Mouse (Mus musculus): ENCODE measurements around the gene Eif3i. TPM values are rescaled to one million over a fixed set of nuclear protein-coding genes. Genes with fewer than 3 reads are reported as not detected.
A peak's percentile ranks its signal among the peaks of the same experiment; 100 is the strongest.

Eif3i gene
- polyA plus RNA-seq (2015; fragmentation: Nextera tagmentation; extraction: Ambion mirVana): 270 and 281 TPM in 2 replicates

DNA sequence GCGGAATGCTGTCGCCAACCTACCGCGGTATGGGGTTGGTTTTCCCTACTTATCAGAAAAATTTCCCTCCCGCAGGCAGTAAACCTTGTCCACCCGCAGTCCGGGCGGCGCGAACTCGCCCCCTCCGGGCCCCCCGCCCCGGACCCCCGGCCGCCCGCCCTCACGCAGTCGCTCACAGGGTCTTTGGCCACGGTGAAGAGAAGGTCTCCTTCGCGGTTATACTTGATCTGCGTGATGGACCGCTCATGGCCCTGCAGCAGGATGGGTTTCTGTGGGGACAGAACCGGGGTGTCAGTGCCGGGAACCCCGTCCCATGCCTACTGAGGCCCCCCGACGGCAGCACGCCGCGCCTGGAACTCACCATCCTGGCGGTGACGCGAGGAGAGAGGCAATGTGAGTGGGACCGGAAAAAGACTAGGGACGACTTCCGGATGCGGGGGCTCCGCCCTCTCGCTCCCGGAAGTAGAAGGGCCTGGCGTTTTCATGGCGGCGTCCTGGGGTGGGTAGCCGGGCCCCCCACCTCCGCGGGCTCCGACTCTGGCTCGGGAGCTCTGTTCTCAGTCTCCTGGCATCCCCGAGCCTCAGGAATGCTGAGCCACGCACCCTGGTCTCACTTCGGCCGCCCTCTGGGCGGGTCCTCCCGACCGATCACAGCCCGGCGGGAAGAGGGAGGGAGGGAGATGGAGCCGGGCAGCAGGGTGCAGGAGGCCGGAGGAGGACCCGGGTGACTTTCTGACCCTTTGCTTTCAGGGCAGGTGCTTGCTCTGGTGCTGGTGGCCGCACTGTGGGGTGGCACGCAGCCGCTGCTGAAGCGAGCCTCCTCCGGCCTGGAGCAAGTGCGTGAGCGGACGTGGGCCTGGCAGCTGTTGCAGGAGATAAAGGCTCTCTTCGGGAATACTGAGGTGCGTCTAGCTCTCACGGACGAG is at the start of gene Eif3i, which contains the start of gene Tmem234:
Eif3i (minus strand) TSS at position 416 of the 926 bp plus-strand sequence.
Tmem234 (plus strand) TSS at position 436 of the 926 bp plus-strand sequence.
- WGBS: under 1% methylated on average over 74 of the region's 74 CpGs
- Histone ChIP-seq H3K9me3 (no peaks in the 10 kb centered on the region), H3K27ac (peak within 1 kb of the TSS; percentile 78), H3K4me1 (replicated peaks) (peaks cover 23% of the 10 kb centered on the region), H3K4me2 (replicated peaks) (peak within 1 kb of the TSS; percentile 72), H3K4me3 (replicated peaks) (peak within 1 kb of the TSS; percentile 89), H3K36me3 (peaks cover 9% of the 10 kb centered on the region), H3K27me3 (replicated peaks) (no peaks in the 10 kb centered on the region), H3K9ac (peak within 1 kb of the TSS; percentile 90)
- peak; percentile 95 for ATAC-seq

DNA sequence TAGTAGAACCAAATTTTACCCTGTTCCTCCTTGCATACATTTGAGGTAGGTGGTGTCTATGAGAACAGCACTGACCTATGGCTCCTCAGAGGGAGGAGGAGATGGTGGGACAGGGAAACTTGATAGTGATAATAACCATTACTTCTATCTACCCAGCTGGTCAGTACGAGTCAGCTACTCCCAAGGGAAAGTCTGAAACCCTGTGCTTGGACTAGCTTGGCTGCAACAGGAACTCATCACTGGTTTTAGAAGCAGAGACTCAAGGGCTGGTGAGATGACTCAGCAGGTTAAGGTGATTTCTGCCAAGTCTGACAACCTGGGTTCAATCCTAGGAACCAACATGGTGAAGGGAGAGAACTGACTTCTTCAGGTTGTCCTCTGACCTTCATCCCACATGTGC is 48.2 kb upstream of the Eif3i start:
- Histone ChIP-seq H3K27ac (no peak overlapping the region), H3K4me1 (replicated peaks) (no peaks in the 10 kb centered on the region), H3K9me3 (no peaks in the 10 kb centered on the region), H3K27me3 (replicated peaks) (no peaks in the 10 kb centered on the region), H3K36me3 (peaks cover 46% of the 10 kb centered on the region), H3K4me2 (replicated peaks) (no peak overlapping the region), H3K9ac (no peak overlapping the region), H3K4me3 (replicated peaks) (no peak overlapping the region)
- 83% methylated on average over 1 of the region's 1 CpGs for WGBS
- no peak for ATAC-seq

DNA sequence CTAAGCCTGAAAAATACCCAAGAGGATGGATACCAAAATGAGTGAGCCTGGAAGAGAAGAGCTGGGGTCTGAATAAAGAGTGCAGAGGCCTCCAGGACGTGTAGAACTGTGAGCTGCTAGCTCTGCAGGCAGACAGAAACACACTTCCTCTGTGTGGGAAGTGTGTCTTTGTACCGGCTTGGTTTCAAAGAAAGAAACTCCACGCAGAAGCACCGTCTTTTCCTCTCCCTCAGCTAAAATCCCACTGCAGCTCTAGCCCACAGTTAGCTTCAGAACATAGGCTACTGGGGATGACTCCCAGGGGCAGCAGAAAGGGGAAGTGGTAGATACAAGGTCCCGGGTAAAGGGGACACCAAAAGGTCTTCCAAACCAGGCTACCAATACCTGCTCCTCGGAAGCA is 44.8 kb upstream of the Eif3i start:
- no peak overlapping the region for H3K4me2 ChIP-seq (replicated peaks)
- no peak overlapping the region for H3K27ac ChIP-seq
- 0 out of 2 replicates have a peak, but pooled peaks cover 2% of the 10 kb centered on the region for H3K4me1 ChIP-seq (replicated peaks)
- no peaks in the 10 kb centered on the region for H3K9me3 ChIP-seq
- no peak overlapping the region for H3K4me3 ChIP-seq (replicated peaks)
- H3K36me3 ChIP-seq: peaks cover 33% of the 10 kb centered on the region
- no peaks in the 10 kb centered on the region for H3K27me3 ChIP-seq (replicated peaks)
- 91% methylated on average over 6 of the region's 6 CpGs for WGBS
- H3K9ac ChIP-seq: no peak overlapping the region
- ATAC-seq: no peak

DNA sequence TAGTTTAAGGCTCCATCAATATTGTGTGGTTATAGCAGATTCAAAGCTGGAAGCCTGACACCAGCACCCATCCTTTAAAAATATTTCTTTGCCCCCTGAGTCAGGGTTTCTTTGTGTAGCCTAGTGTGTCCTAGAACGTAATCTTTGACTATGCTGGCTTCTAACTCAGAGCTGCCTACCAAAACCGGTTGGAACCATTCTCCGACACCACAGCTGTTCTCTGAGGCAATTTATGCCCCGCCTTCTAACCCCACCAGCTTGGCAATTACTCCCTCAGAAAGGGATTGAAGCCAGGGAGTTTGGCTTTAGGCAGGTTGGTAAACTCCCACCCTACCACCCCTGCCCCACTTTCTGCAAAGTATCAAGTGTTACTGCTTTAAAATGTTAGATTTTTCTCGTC is 41.3 kb upstream of the Eif3i start:
- H3K36me3 ChIP-seq: peaks cover 23% of the 10 kb centered on the region
- no peak for ATAC-seq
- H3K27ac ChIP-seq: no peak overlapping the region
- H3K9ac ChIP-seq: no peak overlapping the region
- peaks cover 11% of the 10 kb centered on the region for H3K4me1 ChIP-seq (replicated peaks)
- H3K4me3 ChIP-seq (replicated peaks): no peak overlapping the region
- H3K4me2 ChIP-seq (replicated peaks): peak overlapping the region; percentile 69; the same call in 1 of the 2 replicates
- H3K9me3 ChIP-seq: no peaks in the 10 kb centered on the region
- 41% methylated on average over 5 of the region's 5 CpGs for WGBS
- no peaks in the 10 kb centered on the region for H3K27me3 ChIP-seq (replicated peaks)

DNA sequence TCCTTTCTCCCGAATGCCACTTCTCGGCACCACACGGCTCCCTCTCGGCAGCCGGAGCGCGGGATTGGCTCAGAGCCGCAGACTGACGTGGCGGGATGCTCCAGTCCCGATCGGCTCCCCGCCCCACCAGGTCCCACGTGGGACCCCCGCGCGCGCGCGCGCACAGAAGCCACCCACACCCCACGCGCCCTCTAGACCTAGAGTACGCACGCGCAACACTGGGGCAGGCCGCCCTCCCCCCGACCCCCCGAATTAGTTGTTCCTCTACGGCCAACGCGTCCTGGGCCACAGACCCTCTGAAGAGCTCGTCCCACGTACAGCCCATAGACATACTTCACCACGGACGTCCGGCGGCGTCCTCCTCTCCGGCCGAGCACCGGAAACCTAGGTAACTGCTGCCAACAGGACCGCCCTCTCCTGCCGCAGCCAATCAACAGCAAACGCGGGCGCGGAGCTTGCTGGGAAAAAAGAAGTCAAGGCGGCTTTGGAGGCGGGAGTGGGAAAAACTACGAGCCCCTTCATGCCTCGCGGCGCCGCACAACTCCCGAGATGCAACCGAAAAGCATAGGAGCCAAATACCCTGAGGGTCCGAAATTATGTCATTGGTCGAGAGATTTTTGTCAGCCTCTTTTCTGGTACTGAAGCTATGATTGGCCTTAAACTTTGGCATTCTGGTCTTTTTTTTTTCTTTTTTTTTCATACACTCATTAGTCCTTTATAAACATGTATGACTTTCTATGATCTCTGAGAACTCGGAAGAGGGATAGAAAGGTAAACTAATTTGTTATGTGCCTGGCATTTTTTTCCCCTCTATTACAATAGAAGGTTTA is 40.4 kb upstream of the Eif3i start, which contains the start of gene Txlna:
Txlna (minus strand) TSS at position 428 of the 830 bp plus-strand sequence.
- H3K9ac ChIP-seq: peak within 1 kb of the TSS; percentile 60
- H3K36me3 ChIP-seq: peaks cover 21% of the 10 kb centered on the region
- H3K4me1 ChIP-seq (replicated peaks): peaks cover 11% of the 10 kb centered on the region

DNA sequence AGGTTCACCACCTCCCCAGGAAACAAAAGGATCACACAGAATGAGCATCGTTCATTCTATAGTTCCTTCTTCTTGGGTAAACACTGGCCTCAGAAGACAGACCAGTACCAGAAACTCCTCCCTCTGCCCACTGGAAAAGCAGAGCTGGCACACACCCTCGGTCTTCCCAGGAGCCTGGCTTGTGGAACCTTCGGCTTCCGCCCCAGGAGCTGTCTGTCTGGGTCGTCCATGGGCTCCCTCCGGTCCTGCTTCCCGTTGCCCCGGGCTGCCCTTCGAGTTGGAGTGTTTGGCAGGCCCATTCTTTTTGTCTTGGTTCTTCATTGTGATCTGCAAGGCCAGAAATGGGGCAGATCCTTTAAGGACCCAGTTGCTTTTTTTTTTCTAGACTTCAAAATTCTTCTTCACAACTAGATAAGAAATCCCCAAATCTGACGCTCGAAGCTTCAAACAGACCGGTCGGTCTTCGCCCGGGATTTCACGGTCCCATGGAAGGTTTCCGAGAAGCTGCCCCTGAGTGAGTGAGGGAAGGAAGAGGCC is 39.7 kb upstream of the Eif3i start:
- peak overlapping the region; percentile 94 for H3K27ac ChIP-seq
- peak overlapping the region; percentile 60 for H3K9ac ChIP-seq
- H3K9me3 ChIP-seq: no peaks in the 10 kb centered on the region
- peaks cover 11% of the 10 kb centered on the region for H3K4me1 ChIP-seq (replicated peaks)
- WGBS: 2% methylated on average over 17 of the region's 17 CpGs
- H3K4me2 ChIP-seq (replicated peaks): peak overlapping the region; percentile 69
- no peaks in the 10 kb centered on the region for H3K27me3 ChIP-seq (replicated peaks)
- ATAC-seq: peak; percentile 44
- H3K36me3 ChIP-seq: peaks cover 16% of the 10 kb centered on the region
- peak overlapping the region; percentile 69 for H3K4me3 ChIP-seq (replicated peaks)

More for the DNA sequence above, 40.4 kb upstream of the Eif3i start, which contains the start of gene Txlna:
- peak within 1 kb of the TSS; percentile 69 for H3K4me3 ChIP-seq (replicated peaks)
- WGBS: under 1% methylated on average over 60 of the region's 60 CpGs
- no peaks in the 10 kb centered on the region for H3K27me3 ChIP-seq (replicated peaks)
- ATAC-seq: peak; percentile 97
- H3K27ac ChIP-seq: peak within 1 kb of the TSS; percentile 94
- H3K4me2 ChIP-seq (replicated peaks): peak within 1 kb of the TSS; percentile 69
- no peaks in the 10 kb centered on the region for H3K9me3 ChIP-seq

DNA sequence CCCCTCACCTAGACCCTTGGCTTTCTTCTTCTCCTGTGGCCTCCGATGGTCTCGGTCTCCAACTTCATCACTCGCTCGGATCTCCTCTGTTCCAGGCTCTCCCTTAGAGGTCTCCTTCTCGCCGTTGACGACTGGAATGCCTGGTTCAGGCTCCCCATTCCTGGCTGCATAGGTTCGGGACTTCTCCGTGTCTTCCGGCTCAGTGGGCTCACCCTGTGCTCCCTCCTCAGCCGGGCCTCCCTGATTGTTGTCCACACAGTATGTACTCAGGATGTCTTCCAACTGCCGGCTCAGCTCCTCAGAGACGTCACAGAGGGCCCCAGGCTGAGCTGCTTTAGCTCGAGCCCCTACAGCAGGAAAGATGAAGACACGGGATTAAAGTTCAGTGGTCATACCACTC is 38.8 kb upstream of the Eif3i start:
- Histone ChIP-seq H3K9ac (no peak overlapping the region), H3K9me3 (no peaks in the 10 kb centered on the region), H3K27me3 (replicated peaks) (no peaks in the 10 kb centered on the region), H3K4me2 (replicated peaks) (peak overlapping the region; percentile 69), H3K36me3 (peaks cover 25% of the 10 kb centered on the region), H3K4me1 (replicated peaks) (peaks cover 11% of the 10 kb centered on the region), H3K27ac (no peak overlapping the region), H3K4me3 (replicated peaks) (no peak overlapping the region)
- ATAC-seq: no peak
- WGBS: 85% methylated on average over 15 of the region's 15 CpGs

DNA sequence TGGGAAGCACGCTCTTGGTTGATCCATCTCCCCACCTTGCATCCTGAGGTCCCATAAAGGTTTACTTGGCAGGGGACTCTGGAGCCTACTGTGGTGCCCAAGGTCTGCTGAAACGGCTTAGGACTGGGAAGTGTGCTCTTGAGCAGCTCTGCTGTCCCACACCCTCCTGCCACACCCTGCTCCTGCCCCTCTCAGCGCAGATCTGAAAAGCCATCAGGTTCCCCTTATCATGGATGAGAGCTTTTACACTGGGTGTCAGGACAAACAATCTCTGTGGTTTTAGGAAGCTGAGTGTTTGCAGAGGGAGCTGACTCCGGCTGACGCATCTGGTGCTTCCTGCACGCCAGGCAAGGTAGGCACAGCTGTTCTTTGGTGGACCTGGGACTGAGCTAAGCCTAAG is 33.4 kb upstream of the Eif3i start:
- no peak overlapping the region for H3K4me2 ChIP-seq (replicated peaks)
- peaks cover 1% of the 10 kb centered on the region; the same call in 1 of the 2 replicates for H3K4me1 ChIP-seq (replicated peaks)
- no peak for ATAC-seq
- H3K9ac ChIP-seq: no peak overlapping the region
- no peaks in the 10 kb centered on the region for H3K9me3 ChIP-seq
- 81% methylated on average over 6 of the region's 6 CpGs for WGBS
- H3K27ac ChIP-seq: no peak overlapping the region
- H3K27me3 ChIP-seq (replicated peaks): no peaks in the 10 kb centered on the region
- H3K4me3 ChIP-seq (replicated peaks): no peak overlapping the region
- peaks cover 62% of the 10 kb centered on the region for H3K36me3 ChIP-seq

DNA sequence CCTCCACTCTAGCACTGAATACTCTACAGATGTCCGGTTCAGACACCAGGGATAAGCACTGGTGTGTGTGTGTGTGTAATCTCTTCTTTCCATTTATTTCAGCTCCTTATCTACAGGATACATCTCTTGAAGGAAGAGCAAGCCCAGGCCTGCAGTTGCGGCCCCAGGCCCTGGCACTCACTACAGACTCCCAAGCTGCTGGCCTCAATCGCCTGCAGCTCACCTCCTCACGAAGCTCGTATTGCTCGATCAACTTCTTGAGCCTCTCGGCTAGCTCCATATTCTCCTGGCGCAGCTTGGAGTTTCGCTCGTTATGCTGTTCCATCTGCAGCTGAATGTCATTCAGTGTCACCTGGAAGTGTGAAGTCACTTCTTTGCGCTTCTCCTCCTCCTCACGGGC is 31.4 kb upstream of the Eif3i start:
- 91% methylated on average over 12 of the region's 12 CpGs for WGBS
- Histone ChIP-seq H3K4me3 (replicated peaks) (no peak overlapping the region), H3K4me1 (replicated peaks) (no peaks in the 10 kb centered on the region), H3K36me3 (peaks cover 71% of the 10 kb centered on the region), H3K9ac (no peak overlapping the region), H3K9me3 (no peaks in the 10 kb centered on the region), H3K27ac (no peak overlapping the region), H3K4me2 (replicated peaks) (no peak overlapping the region), H3K27me3 (replicated peaks) (no peaks in the 10 kb centered on the region)
- no peak for ATAC-seq

DNA sequence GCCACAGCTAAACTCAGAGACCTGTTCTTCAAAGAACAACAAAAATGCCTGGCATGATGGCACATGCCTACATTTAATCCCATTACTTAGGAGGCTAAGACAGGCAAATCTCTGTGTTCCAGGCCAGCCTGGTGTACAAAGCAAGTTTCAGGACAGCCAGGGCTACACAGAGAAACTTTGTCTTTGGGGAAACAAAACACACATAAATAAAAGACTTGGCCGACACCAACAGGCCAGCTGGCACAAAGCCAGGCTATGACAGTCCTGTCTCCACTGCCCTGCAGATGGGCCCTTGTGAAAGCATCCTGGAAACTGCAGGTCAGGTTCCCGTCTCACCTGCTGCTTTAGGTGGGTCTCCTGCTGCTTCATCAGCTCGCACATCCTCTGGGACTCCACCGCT is 30.5 kb upstream of the Eif3i start:
- ATAC-seq: no peak
- WGBS: 70% methylated on average over 4 of the region's 4 CpGs
- peaks cover 76% of the 10 kb centered on the region for H3K36me3 ChIP-seq

DNA sequence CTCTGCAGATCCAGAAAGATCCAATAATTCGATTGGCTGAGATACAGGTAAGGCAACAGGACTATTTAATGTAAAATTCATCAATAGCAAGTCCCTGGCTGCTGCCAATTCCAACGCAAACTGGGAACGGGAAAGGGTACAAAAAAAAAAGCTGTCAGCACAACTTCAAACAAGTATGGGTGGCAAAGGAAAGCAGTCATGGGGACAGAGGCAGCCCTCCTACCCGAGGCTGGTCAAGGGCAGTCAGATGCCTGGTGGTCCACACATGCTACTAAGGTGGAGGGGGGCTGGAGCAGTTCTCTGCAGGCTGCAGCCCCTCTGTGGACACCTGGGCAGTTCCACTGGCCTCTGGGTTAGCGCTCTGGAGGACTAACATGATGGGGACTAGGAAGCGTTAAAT is 25.6 kb upstream of the Eif3i start:
- 74% methylated on average over 6 of the region's 6 CpGs for WGBS
- no peaks in the 10 kb centered on the region for H3K27me3 ChIP-seq (replicated peaks)
- no peak overlapping the region for H3K4me2 ChIP-seq (replicated peaks)
- peaks cover 43% of the 10 kb centered on the region for H3K36me3 ChIP-seq
- no peak overlapping the region for H3K9ac ChIP-seq
- no peak overlapping the region for H3K4me3 ChIP-seq (replicated peaks)
- no peaks in the 10 kb centered on the region for H3K9me3 ChIP-seq
- peaks cover 35% of the 10 kb centered on the region for H3K4me1 ChIP-seq (replicated peaks)
- no peak overlapping the region for H3K27ac ChIP-seq
- no peak for ATAC-seq

More for the DNA sequence above, 30.5 kb upstream of the Eif3i start:
- H3K4me1 ChIP-seq (replicated peaks): 0 out of 2 replicates have a peak, but pooled peaks cover 6% of the 10 kb centered on the region
- H3K27ac ChIP-seq: no peak overlapping the region
- no peaks in the 10 kb centered on the region for H3K9me3 ChIP-seq
- no peak overlapping the region for H3K4me2 ChIP-seq (replicated peaks)
- H3K9ac ChIP-seq: no peak overlapping the region
- H3K27me3 ChIP-seq (replicated peaks): no peaks in the 10 kb centered on the region
- H3K4me3 ChIP-seq (replicated peaks): no peak overlapping the region

DNA sequence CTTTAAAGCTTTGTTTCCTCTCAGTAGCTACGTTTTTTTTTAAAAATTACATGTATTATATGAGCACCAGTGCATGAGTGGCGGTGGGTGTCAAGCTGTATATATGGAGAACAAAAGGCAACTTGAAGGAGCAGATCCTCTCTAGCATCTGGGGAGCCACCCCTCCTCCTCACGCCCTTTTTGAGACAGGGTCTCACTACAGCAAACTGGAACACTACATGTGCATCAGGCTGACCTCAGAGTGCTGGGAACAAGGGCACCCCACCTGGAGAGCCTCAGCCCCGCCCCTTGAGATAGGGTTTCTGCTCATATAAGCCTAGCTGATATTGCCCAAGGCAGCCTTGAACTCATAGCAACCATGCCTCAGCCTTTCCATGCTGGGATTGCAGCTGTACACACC is 25.0 kb upstream of the Eif3i start:
- 46% methylated on average over 4 of the region's 4 CpGs for WGBS
- H3K9ac ChIP-seq: no peak overlapping the region
- peak overlapping the region; percentile 87 for H3K4me2 ChIP-seq (replicated peaks)
- H3K27ac ChIP-seq: peak overlapping the region; percentile 86; the same call in 1 of the 2 replicates
- peaks cover 36% of the 10 kb centered on the region for H3K4me1 ChIP-seq (replicated peaks)
- H3K4me3 ChIP-seq (replicated peaks): no peak overlapping the region
- no peak for ATAC-seq
- no peaks in the 10 kb centered on the region for H3K27me3 ChIP-seq (replicated peaks)
- peaks cover 40% of the 10 kb centered on the region for H3K36me3 ChIP-seq
- no peaks in the 10 kb centered on the region for H3K9me3 ChIP-seq
